28 mouse cellular contexts compared by ENCODE assay signal in genomic region chr11:33274294-33274693, GRCm38 (mm10). TPM values are rescaled to one million over a fixed set of nuclear protein-coding genes. Genes with fewer than 3 reads are reported as not detected.
DNase-seq lines count a peak whose midpoint lies in the region; ATAC-seq and TF ChIP-seq lines count a peak whose summit lies in the region.
"Had no signal": no experiment of that assay in that cellular context is flagged by ENCODE, and none has a peak within 500 bp of the region (broad histone marks: within the 10 kb centered on the region; RNA-seq: fewer than 3 reads in every experiment).

No protein-coding gene starts in this region.

- H3K27me3 ChIP-seq in heart, embryonic 12.5 days (replicated peaks) = no peaks in the 10 kb centered on the region
- H3K27me3 ChIP-seq in lung, postnatal 0 days (replicated peaks; ENCODE audit: insufficient read depth, low read length) = no peaks in the 10 kb centered on the region
- H3K27me3 ChIP-seq: embryonic facial prominence, embryonic 15.5 days; heart, embryonic 15.5 days; intestine, embryonic 15.5 days had no signal

- TF ChIP-seq CTCF in lung, postnatal 0 days (IDR thresholded peaks at IDR 0.05) = no peak

- no peak overlapping the region for H3K27ac ChIP-seq in heart, embryonic 12.5 days (ENCODE audit: poor library complexity, severe bottlenecking)
- no peak overlapping the region for H3K27ac ChIP-seq in lung, postnatal 0 days (ENCODE audit: low read length)
- H3K27ac ChIP-seq: embryonic facial prominence, embryonic 15.5 days; forebrain, embryonic 10.5 days; heart, embryonic 10.5 days; heart, embryonic 15.5 days; hindbrain, embryonic 10.5 days; hindbrain, embryonic 14.5 days; intestine, embryonic 15.5 days had no signal

- H3K9me3 ChIP-seq in heart, embryonic 12.5 days (replicated peaks) = no peaks in the 10 kb centered on the region
- no peaks in the 10 kb centered on the region for H3K9me3 ChIP-seq in lung, postnatal 0 days (ENCODE audit: low read length)
- H3K9me3 ChIP-seq: embryonic facial prominence, embryonic 15.5 days; forebrain, embryonic 10.5 days; G1E; heart, embryonic 10.5 days; heart, embryonic 15.5 days; hindbrain, embryonic 10.5 days; intestine, embryonic 15.5 days had no signal

- no peaks in the 10 kb centered on the region for H3K4me1 ChIP-seq in heart, embryonic 12.5 days (replicated peaks)
- no peaks in the 10 kb centered on the region for H3K4me1 ChIP-seq in lung, postnatal 0 days (ENCODE audit: insufficient read depth, low read depth, low read length)
- H3K4me1 ChIP-seq: embryonic facial prominence, embryonic 15.5 days; forebrain, embryonic 10.5 days; heart, embryonic 10.5 days; heart, embryonic 15.5 days; hindbrain, embryonic 10.5 days; intestine, embryonic 15.5 days had no signal

- no peak for TF ChIP-seq EP300 in lung, postnatal 0 days (IDR thresholded peaks at IDR 0.05)

- no peak for ATAC-seq in heart, embryonic 12.5 days (ENCODE audit: insufficient number of reproducible peaks, low FRiP score)
- no peak for ATAC-seq in lung, postnatal 0 days
- ATAC-seq in granulocyte monocyte progenitor cell, adult 5-6 weeks (replicated peaks; ENCODE audit: poor library complexity, severe bottlenecking) = peak; percentile 98
- ATAC-seq in megakaryocyte progenitor cell, adult 5-6 weeks (replicated peaks; ENCODE audit: poor library complexity) = peak; percentile 99
- ATAC-seq: CD4-positive, CD25-positive, alpha-beta regulatory T cell, adult 4 months; forebrain, embryonic 16.5 days; intestine, embryonic 15.5 days had no signal

- DNase-seq in heart, adult 11 months = peak; percentile 81
- DNase-seq in lung, postnatal 36 days = peak; percentile 24
- no peak for DNase-seq in lung, postnatal 0 days (ENCODE audit: low spot score)
- no peak for DNase-seq in urinary bladder, adult 2 months (ENCODE audit: low spot score)
- DNase-seq in right cerebral cortex, postnatal 25 days = no peak
- DNase-seq: adrenal gland, postnatal 10 days; B cell, adult 2 months; cerebellum, adult 18-20 months; cerebellum, adult 9-11 months; embryo, embryonic 11 days; gastrocnemius, postnatal 10 days; heart, adult 18-20 months; heart, postnatal 14 days had no signal

- H3K9ac ChIP-seq in heart, embryonic 12.5 days = no peak overlapping the region
- no peak overlapping the region for H3K9ac ChIP-seq in lung, postnatal 0 days (replicated peaks; ENCODE audit: low read depth)
- H3K9ac ChIP-seq: embryonic facial prominence, embryonic 15.5 days; heart, embryonic 15.5 days; hindbrain, embryonic 14.5 days; intestine, embryonic 15.5 days had no signal

- H3K36me3 ChIP-seq in heart, embryonic 12.5 days = no peaks in the 10 kb centered on the region
- no peaks in the 10 kb centered on the region for H3K36me3 ChIP-seq in lung, postnatal 0 days (ENCODE audit: insufficient read depth, low read length)
- H3K36me3 ChIP-seq: embryonic facial prominence, embryonic 15.5 days; forebrain, embryonic 10.5 days; G1E; heart, embryonic 15.5 days; intestine, embryonic 15.5 days had no signal

- no peak overlapping the region for H3K4me2 ChIP-seq in heart, embryonic 12.5 days
- no peak overlapping the region for H3K4me2 ChIP-seq in lung, postnatal 0 days (replicated peaks; ENCODE audit: low read depth, low read length)
- H3K4me2 ChIP-seq: embryonic facial prominence, embryonic 15.5 days; heart, embryonic 15.5 days; hindbrain, embryonic 14.5 days; intestine, embryonic 15.5 days had no signal

- WGBS in heart, embryonic 12.5 days = 79% methylated on average over 1 of the region's 1 CpGs
- WGBS in lung, postnatal 0 days = 79% methylated on average over 1 of the region's 1 CpGs

- no peak overlapping the region for H3K4me3 ChIP-seq in heart, embryonic 12.5 days
- no peak overlapping the region for H3K4me3 ChIP-seq in lung, postnatal 0 days (ENCODE audit: low read depth, low read length)
- H3K4me3 ChIP-seq: embryonic facial prominence, embryonic 15.5 days; erythroblast, embryonic 14.5 days; forebrain, embryonic 10.5 days; heart, embryonic 10.5 days; heart, embryonic 15.5 days; hindbrain, embryonic 10.5 days; intestine, embryonic 15.5 days had no signal

RNA-seq across cellular contexts. Expression of gene Gm12117, which starts 2.2 kb away (rescaled TPM):
- not detected in 2 replicates for polyA plus RNA-seq in heart, embryonic 12.5 days (2016; fragmentation: Nextera tagmentation; extraction: Ambion mirVana)
- not detected in 2 replicates for polyA plus RNA-seq in lung, postnatal 0 days (2015; fragmentation: Nextera tagmentation; extraction: Ambion mirVana)
- not detected in 2 replicates for total RNA-seq in granulocyte monocyte progenitor cell, adult 5-6 weeks (2014; fragmentation: Nextera tagmentation)
- total RNA-seq in granulocyte monocyte progenitor cell, adult 5-6 weeks (2017) = not detected in 2 replicates
- total RNA-seq in megakaryocyte progenitor cell, adult 5-6 weeks (2015) = 0.27 TPM in 1 of 2 replicates, not detected in the other
- not detected in 2 replicates for total RNA-seq in megakaryocyte progenitor cell, adult 5-6 weeks (2017)
- polyA plus RNA-seq in urinary bladder, adult 2 months (2012; rRNA removed) = 0.07 TPM in 1 of 2 replicates, not detected in the other
- total RNA-seq: adrenal gland, postnatal 10 days; gastrocnemius, postnatal 10 days; heart, adult 18-20 months; heart, postnatal 14 days had no signal
- polyA plus RNA-seq: CD4-positive, CD25-positive, alpha-beta regulatory T cell, adult 4 months; embryonic facial prominence, embryonic 11.5 days; embryonic facial prominence, embryonic 15.5 days; erythroblast, embryonic 14.5 days; forebrain, embryonic 10.5 days; forebrain, embryonic 16.5 days; G1E; heart, embryonic 15.5 days; hindbrain, embryonic 10.5 days; hindbrain, embryonic 14.5 days; intestine, embryonic 15.5 days had no signal

Comparison
In these comparisons a context has a peak if more than half of its experiments do, and no peak if none do; other contexts are left out.
1. DNase-seq: peak in heart, adult 11 months (single experiment) and lung, postnatal 36 days (single experiment); none in lung, postnatal 0 days (single experiment), urinary bladder, adult 2 months (single experiment) and right cerebral cortex, postnatal 25 days (single experiment).
2. ATAC-seq: peak in granulocyte monocyte progenitor cell, adult 5-6 weeks (single experiment) and megakaryocyte progenitor cell, adult 5-6 weeks (single experiment); none in heart, embryonic 12.5 days (single experiment) and lung, postnatal 0 days (single experiment).